Mouse (Mus musculus): ENCODE results near the gene Mfsd10. TPM values are rescaled to one million over a fixed set of nuclear protein-coding genes. Genes with fewer than 3 reads are reported as not detected.

The Mfsd10 gene
- polyA plus RNA-seq, 1 experiment from 2014 or later = 118 TPM

DNA sequence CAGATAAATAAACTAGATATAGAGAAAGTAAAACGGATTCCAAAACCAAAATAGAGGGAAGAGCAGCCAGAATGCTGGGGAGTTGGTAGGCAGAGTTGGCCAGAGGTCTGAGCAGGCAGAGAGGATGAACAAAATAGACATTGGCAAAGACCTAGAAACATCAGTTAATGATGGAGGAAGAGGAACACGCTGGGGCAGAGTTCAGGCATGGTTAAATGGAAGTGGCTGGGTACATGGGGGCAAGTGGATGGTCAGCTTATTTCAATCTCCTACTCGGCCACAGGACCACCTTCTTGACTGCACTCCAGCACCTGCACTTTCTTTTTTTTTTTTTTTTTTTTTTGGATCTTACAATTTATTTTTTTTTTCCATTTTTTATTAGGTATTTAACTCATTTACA, 5.0 kb upstream of the Mfsd10 start:
- WGBS = 94% methylated on average over 3 of the region's 3 CpGs
- Histone ChIP-seq H3K36me3 (replicated peaks) (peaks cover 54% of the 10 kb centered on the region), H3K27me3 (replicated peaks) (no peaks in the 10 kb centered on the region), H3K9ac (no peak overlapping the region), H3K27ac (no peak overlapping the region), H3K4me2 (no peak overlapping the region), H3K4me3 (no peak overlapping the region), H3K9me3 (no peaks in the 10 kb centered on the region), H3K4me1 (peaks cover 7% of the 10 kb centered on the region)
- no peak for ATAC-seq (replicated peaks)

DNA sequence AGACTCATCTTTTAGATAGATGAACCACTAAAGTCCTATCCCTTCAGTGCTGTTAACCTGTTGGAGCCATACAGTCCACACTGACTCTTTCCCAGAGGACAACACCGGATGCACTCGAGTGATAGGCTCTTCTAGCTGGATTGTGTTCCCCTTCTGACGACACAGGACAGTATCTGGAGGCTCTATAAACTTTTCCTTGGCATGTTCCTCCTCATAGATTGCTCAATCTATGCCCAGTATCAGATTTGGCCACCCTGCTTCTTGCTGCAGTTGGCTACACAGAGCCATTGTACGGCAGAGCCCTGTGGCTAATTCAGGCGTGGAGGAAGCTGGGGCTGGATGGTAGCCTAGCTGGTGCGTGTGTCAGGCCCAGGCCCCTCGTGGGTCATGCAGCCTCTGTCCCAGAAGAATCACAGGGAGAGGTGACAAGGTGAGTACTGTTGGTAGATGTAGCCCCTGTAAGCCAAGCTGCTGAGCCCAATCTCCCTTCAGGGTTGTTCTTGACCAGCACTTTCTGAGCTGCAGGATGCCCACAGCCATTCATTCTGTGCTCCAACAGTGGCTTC, 662 bp upstream of the Mfsd10 start:
- no peaks in the 10 kb centered on the region for H3K9me3 ChIP-seq
- H3K4me1 ChIP-seq = peaks cover 22% of the 10 kb centered on the region
- H3K36me3 ChIP-seq (replicated peaks) = peaks cover 38% of the 10 kb centered on the region
- H3K27ac ChIP-seq = no peak overlapping the region
- H3K27me3 ChIP-seq (replicated peaks) = no peaks in the 10 kb centered on the region
- H3K4me3 ChIP-seq = no peak overlapping the region; the same call in 1 of the 2 replicates
- H3K4me2 ChIP-seq = peak overlapping the region; percentile 80
- no peak overlapping the region for H3K9ac ChIP-seq
- ATAC-seq (replicated peaks) = no peak
- 83% methylated on average over 7 of the region's 7 CpGs for WGBS

DNA sequence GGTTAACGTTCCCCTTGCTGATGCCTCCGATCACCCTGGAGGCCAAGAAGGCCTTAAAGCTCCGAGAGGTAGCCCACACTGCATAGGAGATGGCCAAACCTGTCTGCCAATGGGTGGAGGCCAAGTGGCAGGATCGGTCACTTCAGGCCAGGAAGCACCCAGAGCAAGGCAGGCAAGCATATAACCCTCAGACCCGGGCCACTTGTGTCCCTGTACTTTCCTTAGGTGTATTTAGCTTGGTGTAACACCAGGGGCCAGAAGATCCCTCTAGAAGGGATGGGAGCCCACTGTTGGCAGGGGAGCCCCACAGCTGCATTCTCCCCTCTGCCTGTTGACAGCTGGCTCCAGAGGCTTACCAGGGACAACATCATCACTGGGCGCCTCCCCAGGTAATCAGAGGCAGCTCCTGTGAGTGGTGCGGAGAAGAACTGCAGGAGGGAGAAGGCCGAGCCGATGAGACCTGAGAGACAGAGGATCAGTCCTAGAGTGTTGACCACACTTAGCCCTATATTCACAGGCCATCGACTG, 1.3 kb downstream of the Mfsd10 start:
- peak overlapping the region; percentile 80 for H3K4me2 ChIP-seq
- H3K9ac ChIP-seq = peak overlapping the region; percentile 64; the same call in 1 of the 2 replicates
- peak overlapping the region; percentile 61 for H3K4me3 ChIP-seq
- ATAC-seq (replicated peaks) = no peak
- no peaks in the 10 kb centered on the region for H3K9me3 ChIP-seq
- 63% methylated on average over 10 of the region's 10 CpGs for WGBS
- peaks cover 52% of the 10 kb centered on the region for H3K36me3 ChIP-seq (replicated peaks)
- peaks cover 22% of the 10 kb centered on the region for H3K4me1 ChIP-seq
- no peaks in the 10 kb centered on the region for H3K27me3 ChIP-seq (replicated peaks)
- H3K27ac ChIP-seq = peak overlapping the region; percentile 88

DNA sequence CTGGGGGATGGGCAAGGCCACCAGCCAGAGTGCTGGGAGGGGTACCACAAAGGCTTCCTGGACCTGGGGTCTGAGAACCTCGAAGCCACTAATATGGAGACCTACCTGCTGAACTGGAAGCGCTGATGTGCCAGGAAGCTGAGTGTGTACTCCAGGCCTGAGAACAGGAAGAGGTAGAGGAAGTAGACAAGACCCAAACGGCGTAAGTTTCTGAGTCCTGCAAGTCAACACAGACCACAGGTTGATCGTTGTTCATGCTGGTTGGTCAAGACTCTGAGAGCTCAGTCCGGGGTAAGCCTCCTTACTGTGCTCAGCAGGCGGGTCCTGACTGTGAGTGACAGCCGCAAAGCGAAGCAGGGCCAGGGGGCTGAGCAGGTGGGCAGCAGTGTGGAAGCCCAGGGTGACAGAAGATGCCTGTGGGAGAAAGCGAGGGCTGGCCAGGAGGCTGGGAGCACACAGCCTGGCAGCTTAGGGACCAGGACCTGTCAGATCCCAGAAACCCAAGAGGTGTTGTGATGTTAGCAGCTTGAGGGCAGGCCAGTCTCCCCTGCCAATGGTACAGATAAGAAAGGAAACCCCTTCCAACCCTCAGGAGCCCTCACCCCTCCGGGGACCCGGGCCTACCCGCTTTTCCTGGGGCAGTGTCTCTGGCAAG, 2.1 kb downstream of the Mfsd10 start:
- Histone ChIP-seq H3K9ac (no peak overlapping the region), H3K9me3 (no peaks in the 10 kb centered on the region), H3K4me2 (0 out of 2 replicates have a peak overlapping the region, but pooled peaks have one; percentile 80), H3K4me3 (no peak overlapping the region), H3K27me3 (replicated peaks) (no peaks in the 10 kb centered on the region), H3K36me3 (replicated peaks) (peaks cover 52% of the 10 kb centered on the region), H3K27ac (no peak overlapping the region), H3K4me1 (peaks cover 22% of the 10 kb centered on the region)
- ATAC-seq (replicated peaks) = no peak
- 87% methylated on average over 13 of the region's 13 CpGs for WGBS

DNA sequence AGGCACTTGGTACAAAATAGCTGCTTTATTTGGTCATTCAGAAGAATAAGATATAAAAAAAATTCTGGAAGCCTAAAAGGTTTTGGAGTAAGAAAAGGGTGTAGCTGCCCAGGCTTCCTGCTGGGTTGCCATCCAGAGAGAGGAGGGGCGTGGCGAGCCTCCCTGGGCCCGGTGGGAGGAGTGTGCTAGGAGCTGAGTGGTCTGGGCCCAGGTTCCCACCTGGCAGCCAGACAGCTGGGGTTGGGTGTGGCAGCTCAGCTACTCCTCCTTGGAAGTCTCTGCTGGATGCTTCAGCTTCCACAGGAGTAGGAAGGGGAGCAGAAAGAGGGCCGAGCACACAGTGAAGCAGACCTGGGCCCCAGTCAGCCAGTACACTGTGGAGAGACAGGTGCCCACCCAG, 3.4 kb downstream of the Mfsd10 start:
- Histone ChIP-seq H3K9me3 (no peaks in the 10 kb centered on the region), H3K27me3 (replicated peaks) (no peaks in the 10 kb centered on the region), H3K36me3 (replicated peaks) (peaks cover 53% of the 10 kb centered on the region), H3K9ac (no peak overlapping the region), H3K4me2 (no peak overlapping the region), H3K27ac (no peak overlapping the region), H3K4me3 (no peak overlapping the region), H3K4me1 (peaks cover 22% of the 10 kb centered on the region)
- whole genome bisulfite sequencing = 76% methylated on average over 4 of the region's 4 CpGs
- ATAC-seq (replicated peaks) = no peak

DNA sequence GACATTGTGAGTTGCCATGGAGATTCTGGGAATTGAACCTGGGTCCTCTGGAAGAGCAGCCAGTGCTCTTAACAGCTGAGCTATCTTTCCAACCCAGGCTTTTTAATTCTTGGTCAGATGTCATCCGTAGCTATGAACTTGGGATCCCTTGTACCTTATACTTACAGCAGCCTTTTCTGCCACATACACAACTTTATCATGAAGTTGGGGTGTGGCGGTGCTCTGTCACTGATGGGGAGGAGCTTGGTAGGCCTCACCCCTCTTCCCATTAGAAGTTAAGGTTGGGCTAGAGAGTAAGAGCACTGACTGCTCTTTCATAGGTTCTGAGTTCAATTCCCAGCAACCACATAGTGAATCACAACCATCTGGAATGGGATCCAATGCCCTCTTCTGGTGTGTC, 4.0 kb downstream of the Mfsd10 start:
- Histone ChIP-seq H3K36me3 (replicated peaks) (peaks cover 56% of the 10 kb centered on the region), H3K27ac (no peak overlapping the region), H3K9me3 (no peaks in the 10 kb centered on the region), H3K9ac (no peak overlapping the region), H3K27me3 (replicated peaks) (no peaks in the 10 kb centered on the region), H3K4me1 (peaks cover 22% of the 10 kb centered on the region), H3K4me3 (no peak overlapping the region), H3K4me2 (no peak overlapping the region)
- ATAC-seq (replicated peaks) = no peak
- WGBS = 93% methylated on average over 2 of the region's 2 CpGs

DNA sequence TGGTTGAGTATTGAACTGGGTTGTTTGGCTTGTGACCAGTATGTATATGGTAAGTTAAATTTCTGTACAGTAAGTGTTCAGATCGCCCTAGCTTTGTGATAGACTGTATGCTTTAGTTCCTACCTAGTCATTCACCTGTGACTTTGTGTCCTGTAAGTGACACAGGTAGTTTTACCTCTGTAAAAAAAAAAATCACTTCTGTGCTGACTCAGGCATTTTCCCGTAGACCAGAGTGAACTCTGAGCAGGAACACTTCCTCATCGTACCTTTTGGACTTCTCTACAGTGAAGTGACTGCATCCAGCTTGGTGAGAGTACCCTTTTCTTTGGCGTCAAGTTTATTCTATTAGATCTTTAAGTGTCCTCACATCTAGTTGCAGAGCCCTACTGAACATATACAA, 27.0 kb downstream of the Mfsd10 start:
- Histone ChIP-seq H3K27ac (no peak overlapping the region), H3K9ac (no peak overlapping the region)

DNA sequence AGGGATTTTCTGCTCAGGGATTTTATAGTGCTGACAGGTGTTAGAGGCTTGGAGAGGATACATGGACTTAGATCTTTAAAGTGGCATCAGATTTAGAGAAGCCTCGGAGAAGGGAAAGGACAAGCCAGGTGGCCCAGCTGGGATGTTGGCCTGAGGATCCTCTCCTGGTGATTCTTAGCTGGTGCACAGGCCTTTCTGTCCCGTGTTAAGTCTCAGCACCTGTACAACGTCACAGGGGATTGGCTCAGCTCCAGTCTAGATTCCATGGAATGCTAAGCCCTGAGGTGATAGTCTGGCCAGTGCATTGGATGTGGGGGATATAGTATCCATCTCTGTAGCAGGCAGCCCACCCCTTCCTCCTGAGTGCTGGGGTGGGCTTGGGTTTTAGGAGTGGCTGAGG, 28.8 kb downstream of the Mfsd10 start:
- Histone ChIP-seq H3K36me3 (replicated peaks) (peaks cover 42% of the 10 kb centered on the region), H3K4me3 (no peak overlapping the region), H3K9me3 (no peaks in the 10 kb centered on the region), H3K27ac (no peak overlapping the region), H3K9ac (no peak overlapping the region), H3K4me1 (no peaks in the 10 kb centered on the region), H3K4me2 (no peak overlapping the region), H3K27me3 (replicated peaks) (no peaks in the 10 kb centered on the region)
- 85% methylated on average over 3 of the region's 3 CpGs for WGBS
- no peak for ATAC-seq (replicated peaks)

More for the DNA sequence above, 27.0 kb downstream of the Mfsd10 start:
- Histone ChIP-seq H3K9me3 (no peaks in the 10 kb centered on the region), H3K4me2 (no peak overlapping the region), H3K36me3 (replicated peaks) (peaks cover 53% of the 10 kb centered on the region), H3K4me3 (no peak overlapping the region), H3K27me3 (replicated peaks) (no peaks in the 10 kb centered on the region), H3K4me1 (no peaks in the 10 kb centered on the region)
- WGBS = 93% methylated on average over 4 of the region's 4 CpGs
- no peak for ATAC-seq (replicated peaks)

DNA sequence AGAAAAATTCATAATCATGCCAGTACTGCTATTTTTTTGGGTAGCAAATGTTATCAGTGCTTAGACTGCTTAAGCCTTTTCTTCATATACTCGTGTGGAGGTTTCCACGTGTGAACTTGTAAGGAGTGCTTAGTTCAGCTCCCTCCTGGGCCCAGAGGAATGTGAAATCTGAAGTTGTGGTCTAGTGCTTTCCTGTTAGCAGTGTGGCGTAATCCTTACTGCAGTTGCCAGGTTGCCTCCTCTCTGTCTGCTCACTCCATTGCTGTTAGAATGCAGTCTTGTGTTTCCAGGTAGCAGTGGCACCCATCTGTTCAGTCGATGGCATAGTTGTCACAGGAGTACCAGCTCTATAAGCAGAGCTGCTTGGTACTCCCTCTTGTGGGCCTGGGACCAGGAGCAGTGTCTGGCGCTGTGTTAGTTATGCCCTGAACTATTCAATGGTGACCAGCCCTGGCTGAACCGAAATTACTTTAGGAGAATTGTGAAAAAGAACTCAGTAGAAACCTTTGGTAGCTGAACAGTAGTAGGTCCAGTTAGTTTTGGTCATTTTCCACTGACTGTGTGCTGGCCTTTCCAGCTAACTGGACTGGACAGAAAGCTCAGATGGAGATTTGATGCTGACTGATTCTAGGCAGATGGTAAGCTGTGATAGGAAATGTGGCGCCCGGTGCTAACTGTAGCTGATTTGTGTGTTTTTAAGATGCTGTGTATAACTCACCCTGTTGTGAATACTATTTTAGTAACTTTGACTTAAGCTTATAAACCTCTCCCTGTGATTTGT, 29.7 kb downstream of the Mfsd10 start:
- WGBS = 87% methylated on average over 8 of the region's 8 CpGs
- Histone ChIP-seq H3K4me2 (no peak overlapping the region), H3K27ac (no peak overlapping the region), H3K4me1 (no peaks in the 10 kb centered on the region), H3K9ac (no peak overlapping the region), H3K4me3 (no peak overlapping the region), H3K9me3 (no peaks in the 10 kb centered on the region), H3K27me3 (replicated peaks) (no peaks in the 10 kb centered on the region), H3K36me3 (replicated peaks) (peaks cover 38% of the 10 kb centered on the region)
- ATAC-seq (replicated peaks) = no peak

DNA sequence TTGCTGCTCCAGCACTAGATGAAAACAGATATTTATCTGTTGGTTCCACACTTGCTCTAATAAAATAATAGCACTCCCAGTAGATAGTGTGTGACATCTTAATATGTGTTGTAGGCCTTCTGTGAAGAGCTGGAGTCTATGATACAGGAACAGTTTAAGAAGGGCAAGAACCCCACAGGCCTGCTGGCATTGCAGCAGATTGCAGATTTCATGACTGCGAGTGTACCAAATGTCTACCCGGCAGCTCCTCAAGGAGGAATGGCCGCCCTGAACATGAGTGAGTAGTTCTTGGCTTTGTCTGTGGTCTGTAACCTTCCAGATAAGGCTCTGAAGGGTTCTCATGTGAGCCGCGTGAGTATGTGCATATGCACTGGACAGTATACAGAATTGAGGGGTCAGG, 32.4 kb downstream of the Mfsd10 start:
- Histone ChIP-seq H3K4me2 (no peak overlapping the region), H3K27me3 (replicated peaks) (no peaks in the 10 kb centered on the region), H3K36me3 (replicated peaks) (peaks cover 24% of the 10 kb centered on the region; the same call in 1 of the 2 replicates), H3K9ac (no peak overlapping the region), H3K4me1 (no peaks in the 10 kb centered on the region), H3K4me3 (no peak overlapping the region), H3K9me3 (no peaks in the 10 kb centered on the region), H3K27ac (no peak overlapping the region)
- no peak for ATAC-seq (replicated peaks)
- WGBS = 95% methylated on average over 5 of the region's 5 CpGs

DNA sequence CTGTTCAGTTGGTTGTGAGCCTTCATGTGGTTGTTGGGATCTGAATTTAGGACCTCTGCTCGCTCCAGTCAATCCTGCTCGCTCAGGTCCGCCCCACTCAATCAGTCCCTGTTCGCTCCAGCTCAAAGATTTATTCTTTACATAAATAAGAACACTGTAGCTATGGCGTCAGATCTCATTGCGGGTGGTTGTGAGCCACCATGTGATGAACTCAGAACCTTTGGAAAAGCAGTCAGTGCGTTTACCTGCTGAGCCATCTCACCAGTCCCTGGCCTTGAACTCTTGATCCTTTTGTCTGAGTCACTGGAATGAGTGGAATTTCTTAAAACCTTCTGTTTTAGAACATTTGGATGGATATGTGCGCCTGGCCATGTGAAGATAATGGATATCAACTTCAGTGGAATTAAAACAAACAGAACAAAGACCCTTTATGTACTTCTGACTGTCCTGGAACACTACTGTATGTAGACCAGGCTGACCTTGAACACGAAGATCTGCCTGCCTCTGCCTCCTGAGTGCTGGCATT, 43.7 kb downstream of the Mfsd10 start:
- Histone ChIP-seq H3K4me1 (peaks cover 13% of the 10 kb centered on the region), H3K36me3 (replicated peaks) (0 out of 2 replicates have a peak, but pooled peaks cover 3% of the 10 kb centered on the region), H3K9ac (no peak overlapping the region), H3K27ac (no peak overlapping the region), H3K27me3 (replicated peaks) (no peaks in the 10 kb centered on the region), H3K4me2 (no peak overlapping the region), H3K9me3 (no peaks in the 10 kb centered on the region), H3K4me3 (no peak overlapping the region)
- 94% methylated on average over 9 of the region's 9 CpGs for WGBS
- ATAC-seq (replicated peaks) = no peak

DNA sequence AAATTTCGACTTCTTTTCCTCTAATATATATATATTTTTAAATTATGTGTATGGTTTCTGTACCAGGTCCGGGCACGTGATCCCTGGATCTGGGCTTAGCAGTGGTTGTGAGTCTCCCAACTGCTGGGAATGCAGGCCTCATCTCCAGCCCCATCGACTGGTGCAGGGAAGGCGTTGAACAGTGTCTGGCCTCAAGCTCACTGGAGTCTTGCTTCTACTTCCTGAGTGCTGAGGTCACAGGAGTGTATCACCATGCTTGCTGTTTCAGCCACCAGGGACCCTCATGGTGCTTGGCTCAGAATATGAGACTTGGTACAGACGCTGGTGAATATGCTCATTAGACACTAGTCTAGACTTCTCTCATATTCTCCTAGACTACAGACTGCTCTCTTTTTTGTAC, 44.3 kb downstream of the Mfsd10 start:
- no peak overlapping the region for H3K4me3 ChIP-seq
- 94% methylated on average over 6 of the region's 6 CpGs for WGBS
- H3K4me2 ChIP-seq = no peak overlapping the region
- ATAC-seq (replicated peaks) = no peak
- H3K36me3 ChIP-seq (replicated peaks) = no peaks in the 10 kb centered on the region
- H3K27ac ChIP-seq = no peak overlapping the region
- H3K4me1 ChIP-seq = peaks cover 16% of the 10 kb centered on the region
- H3K27me3 ChIP-seq (replicated peaks) = no peaks in the 10 kb centered on the region
- H3K9ac ChIP-seq = no peak overlapping the region
- H3K9me3 ChIP-seq = no peaks in the 10 kb centered on the region
